Mouse (Mus musculus): ENCODE results near the gene Tsen34. TPM values are rescaled to one million over a fixed set of nuclear protein-coding genes. Genes with fewer than 3 reads are reported as not detected.
"Not testable (repeated sequence)": the region's sequence is repeated elsewhere in the genome, so short reads cannot be mapped to it uniquely, and the experiment has no call there.

The Tsen34 gene
- total RNA-seq, 1 experiment from 2014 or later = 101 TPM

DNA sequence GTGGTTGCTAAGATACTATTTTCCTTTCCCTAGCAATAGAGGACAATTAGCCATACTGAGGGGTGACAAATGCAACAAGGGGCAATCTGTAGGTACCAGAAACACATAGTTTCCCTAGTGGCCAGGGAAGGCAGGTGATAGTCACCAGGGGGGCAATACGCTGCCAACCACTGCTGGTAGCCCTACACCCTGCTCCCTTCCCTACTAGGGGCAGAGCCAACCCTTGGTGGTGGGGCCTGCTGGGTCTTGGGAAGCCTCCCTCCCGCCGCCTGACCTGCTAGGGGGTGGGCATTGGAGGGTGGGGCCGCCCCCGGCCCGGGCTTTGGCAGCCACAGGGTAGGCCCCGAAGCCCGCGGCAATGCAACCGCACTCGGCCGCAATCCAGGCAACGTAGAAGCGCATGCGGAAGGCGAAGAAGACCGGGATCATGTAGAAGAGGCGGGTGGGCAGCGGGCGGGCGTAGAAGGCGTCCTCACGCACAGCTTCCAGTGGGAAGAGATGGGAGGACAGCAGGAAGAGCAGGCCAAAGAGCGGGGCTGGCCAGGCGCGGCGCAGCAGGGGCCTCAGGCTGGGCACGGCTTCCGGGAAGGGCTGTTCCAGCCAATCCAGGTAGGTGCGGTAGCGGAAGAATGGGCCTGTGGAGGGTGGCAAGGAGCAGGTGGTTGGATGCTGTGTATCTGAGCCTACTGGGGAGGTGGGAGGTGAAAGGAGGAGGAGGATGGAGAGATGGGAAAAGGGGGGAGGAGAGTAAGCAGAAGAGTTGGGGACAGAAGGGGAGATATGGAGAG lies 7.1 kb upstream of the Tsen34 start:
- DNase-seq = no peak

GRCm38 (mm10) chr7:3691919-3692318 lies 744 bp upstream of the Tsen34 start:
- no peak for DNase-seq

DNA sequence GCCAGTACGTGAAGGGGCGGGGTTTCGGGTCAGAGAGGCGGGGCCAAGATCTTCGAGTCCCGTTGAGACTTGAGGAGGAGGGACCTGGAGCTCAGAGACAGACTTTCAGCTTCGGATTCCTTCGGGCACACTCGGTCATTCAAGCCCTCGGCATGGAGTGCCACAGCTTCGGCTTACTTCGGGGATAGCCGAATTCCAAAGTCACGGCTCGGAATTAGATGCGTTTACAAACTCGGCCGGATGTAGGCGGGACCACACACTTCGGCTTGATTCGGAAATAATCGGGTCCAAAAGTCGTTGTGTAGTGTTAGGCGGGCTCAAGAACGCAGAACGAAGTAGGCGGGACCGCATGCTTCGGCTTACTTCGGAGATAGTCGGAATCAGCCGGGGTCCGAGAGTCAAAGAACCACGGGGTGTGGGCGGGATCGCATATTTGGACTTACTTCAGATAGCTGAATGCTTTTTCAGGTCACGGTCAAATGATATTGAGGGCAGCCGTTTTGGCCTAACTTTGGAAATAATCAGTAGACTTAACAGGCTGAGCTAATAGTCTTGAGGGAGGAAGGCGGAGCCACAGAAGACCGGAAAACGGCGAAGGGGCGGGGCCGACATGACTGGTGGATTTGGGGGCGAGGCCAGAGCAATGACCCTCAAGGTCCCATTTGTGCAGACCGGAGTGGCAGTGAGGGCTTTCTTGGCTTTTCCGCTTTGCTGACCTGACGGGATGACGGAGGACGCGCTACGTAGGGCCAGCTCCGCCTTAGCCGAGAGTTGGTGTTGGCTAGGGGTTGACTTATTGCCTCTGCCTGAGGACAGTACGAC lies 535 bp downstream of the Tsen34 start, which contains the start of gene Mboat7:
Gene Mboat7, minus strand, starts transcription at position 537 of the 822 bp plus-strand sequence.
- DNase-seq = peak; percentile 98

GRCm38 (mm10) chr7:3693809-3694075 lies 1.1 kb downstream of the Tsen34 start:
- no peak for DNase-seq

DNA sequence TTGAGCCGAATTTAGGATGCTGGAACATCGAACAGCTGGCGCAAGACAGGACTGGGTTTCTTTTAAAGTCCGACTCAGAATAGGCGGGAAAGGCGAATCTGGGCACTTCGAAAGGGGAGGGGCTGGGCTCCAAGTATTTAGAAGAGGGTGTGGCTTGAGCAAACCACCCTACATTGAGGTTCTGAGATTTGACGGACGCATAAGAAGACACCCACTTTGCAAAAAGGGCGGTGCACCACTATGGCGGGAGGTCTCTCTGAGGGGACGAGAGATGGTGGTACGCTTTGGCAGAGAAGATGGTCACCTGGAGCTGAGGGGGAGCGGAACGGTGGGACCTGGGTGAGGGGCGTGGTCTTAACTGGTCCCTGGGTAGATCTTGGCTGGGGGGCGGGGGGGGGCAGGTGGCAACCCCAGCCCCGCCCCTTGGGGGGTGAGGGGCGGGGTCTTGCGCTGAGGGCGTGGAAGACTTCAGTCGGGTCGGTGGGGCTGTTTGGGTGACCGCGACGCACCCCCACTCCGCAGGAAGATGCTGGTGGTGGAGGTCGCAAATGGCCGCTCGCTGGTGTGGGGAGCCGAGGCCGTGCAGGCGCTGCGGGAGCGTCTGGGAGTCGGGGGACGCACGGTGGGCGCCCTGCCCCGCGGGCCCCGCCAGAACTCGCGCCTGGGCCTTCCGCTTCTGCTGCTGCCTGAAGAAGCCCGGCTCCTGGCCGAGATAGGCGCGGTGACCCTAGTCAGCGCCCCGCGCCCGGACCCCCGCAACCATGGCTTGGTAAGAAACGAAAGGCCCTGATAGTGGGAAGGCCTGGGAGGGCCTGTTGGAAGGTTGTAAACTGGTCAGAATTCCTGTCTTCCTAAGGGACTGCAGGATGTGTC lies 1.6 kb downstream of the Tsen34 start:
- DNase-seq = peak; percentile 86

GRCm38 (mm10) chr7:3694949-3695305 lies 2.3 kb downstream of the Tsen34 start:
- DNase-seq = peak; percentile 40

DNA sequence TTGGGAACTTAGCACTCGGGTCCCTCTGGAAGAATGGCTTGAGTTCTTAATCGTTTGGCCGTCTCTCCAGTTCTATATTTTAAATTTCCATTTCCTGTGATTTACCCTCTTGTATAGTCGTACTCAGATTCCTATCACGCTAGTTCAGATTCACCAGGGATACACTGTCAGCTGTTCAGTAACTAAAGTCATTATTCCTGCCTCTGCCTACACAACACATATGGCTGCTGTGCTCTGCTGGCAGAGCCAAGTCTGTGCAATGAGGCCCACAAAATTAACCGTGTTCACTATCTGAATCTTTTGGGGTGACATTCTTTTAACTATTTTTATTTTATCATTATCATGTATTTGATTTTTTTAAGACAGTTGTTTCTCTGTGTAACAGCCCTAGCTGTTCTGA lies 5.8 kb downstream of the Tsen34 start:
- no peak for DNase-seq

DNA sequence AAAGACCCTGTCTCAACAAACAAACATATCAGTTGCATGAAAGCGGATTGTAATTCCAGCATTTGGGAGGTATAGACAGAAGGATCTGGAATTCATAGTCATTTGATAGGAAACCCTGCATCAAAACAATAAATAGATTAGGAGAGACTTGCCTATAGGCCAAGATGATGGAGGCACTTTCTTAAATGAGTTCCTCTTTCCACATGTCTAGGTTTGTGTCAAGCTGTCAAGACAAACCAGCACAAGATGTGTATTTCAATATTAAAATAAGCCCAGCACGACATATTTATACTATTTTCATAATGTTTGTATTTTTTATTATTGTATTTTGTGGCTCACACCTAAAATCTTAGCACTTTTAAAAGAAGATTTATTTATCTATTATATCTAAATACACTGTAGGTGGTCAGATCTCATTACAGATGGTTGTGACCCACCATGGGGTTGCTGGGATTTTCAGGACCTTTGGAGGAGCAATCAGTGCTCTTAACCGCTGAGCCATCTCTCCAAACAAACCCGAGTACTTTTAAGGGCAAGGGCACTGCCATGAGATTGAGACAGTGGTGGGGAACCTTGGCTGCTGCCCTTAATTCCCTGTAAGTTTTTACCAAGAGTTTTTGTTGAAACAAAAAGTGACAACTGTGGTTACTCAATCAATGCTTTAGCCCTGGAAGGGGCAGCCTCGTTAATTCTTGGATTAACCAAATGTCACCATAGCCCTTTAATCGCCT lies 10.7 kb downstream of the Tsen34 start:
- DNase-seq = no peak

DNA sequence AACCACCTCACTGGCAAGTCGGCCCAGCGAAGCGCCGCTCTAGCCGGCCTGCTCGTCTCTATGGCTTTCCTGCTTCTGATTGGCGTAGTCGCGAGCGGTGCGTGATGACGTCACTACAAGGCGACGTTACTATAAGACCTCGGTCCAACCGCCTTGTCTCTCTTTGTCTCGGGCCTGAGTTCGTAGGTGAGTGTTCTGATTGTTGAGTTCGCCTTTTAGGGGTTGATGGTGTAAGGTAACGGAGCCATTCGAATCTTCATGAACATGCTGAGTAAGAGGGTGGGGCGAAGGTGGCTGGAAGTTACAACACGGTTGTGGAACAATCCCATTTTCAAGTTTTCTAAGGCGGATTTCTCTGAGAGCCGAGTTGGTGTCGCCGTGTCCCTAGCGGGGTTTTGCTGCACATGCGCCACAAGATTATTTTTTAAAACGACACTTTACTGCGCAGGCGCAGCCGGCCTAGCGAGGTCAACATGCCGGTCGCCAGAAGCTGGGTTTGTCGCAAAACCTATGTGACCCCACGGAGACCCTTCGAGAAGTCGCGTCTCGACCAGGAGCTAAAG lies 11.3 kb downstream of the Tsen34 start, which contains the start of gene Rps9:
Gene Rps9, plus strand, starts transcription at position 115 of the 563 bp plus-strand sequence.
- DNase-seq = peak; percentile 97

- no peak for DNase-seq
Observed at GRCm38 (mm10) chr7:3704475-3704874, 11.8 kb downstream of the Tsen34 start.

- peak; percentile 32 for DNase-seq
Observed at GRCm38 (mm10) chr7:3705461-3705860, 12.8 kb downstream of the Tsen34 start.

DNA sequence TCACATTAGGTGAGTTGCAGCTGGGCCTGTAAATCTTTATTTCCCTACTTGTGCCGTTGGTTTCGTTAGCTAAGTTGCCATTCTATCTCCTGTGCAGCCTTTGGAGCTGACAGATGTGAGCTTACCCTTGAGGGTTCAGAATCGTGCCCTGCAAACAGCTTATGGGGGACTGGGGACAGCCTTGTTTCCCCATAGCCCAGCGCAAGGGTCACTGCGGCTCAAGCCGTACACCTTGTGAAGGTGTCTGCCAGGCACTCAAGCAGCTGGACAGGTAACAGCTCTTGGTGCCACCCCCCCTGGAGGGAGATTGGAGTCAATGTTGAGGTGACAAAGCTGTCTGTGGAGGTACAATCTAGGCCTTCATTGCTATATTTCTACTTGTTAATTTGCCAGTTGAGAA lies 13.2 kb downstream of the Tsen34 start:
- DNase-seq = no peak

DNA sequence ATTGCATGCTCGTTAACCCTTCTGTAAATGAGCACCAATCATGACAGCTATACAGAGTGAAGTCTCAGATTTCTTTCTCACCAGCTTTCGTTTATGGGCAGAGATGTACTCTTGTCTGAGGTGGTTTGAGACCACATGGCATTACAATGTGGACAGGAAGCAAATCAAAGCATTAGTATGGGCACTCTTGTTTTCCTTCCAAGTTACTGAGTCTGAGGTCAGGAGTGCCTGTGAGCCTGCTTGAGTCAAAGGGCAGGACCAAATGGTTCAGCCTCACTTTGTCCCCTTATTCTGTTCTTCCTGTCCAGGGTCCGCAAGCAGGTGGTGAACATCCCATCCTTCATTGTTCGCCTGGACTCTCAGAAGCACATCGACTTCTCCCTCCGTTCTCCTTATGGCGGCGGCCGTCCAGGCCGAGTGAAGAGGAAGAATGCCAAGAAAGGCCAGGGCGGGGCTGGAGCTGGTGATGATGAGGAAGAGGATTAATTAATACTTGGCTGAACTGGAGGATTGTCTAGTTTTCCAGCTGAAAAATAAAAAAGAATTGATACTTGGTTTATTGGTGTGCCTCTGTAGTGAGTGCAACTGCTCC lies 13.8 kb downstream of the Tsen34 start:
- no peak for DNase-seq

- DNase-seq = no peak
Observed at GRCm38 (mm10) chr7:3707027-3707426, 14.4 kb downstream of the Tsen34 start.

- no peak for DNase-seq
Observed at GRCm38 (mm10) chr7:3707568-3708413, 15.1 kb downstream of the Tsen34 start.

- DNase-seq = not testable (repeated sequence)
Observed at GRCm38 (mm10) chr7:3708447-3708980, 15.9 kb downstream of the Tsen34 start.

- DNase-seq = no peak
Observed at GRCm38 (mm10) chr7:3709000-3709399, 16.3 kb downstream of the Tsen34 start.

- no peak for DNase-seq
Observed at GRCm38 (mm10) chr7:3712264-3712942, 19.7 kb downstream of the Tsen34 start.

GRCm38 (mm10) chr7:3715249-3715648 lies 22.6 kb downstream of the Tsen34 start:
- DNase-seq = no peak
